Mouse (Mus musculus): ENCODE measurements around the gene Smoc1.

DNA sequence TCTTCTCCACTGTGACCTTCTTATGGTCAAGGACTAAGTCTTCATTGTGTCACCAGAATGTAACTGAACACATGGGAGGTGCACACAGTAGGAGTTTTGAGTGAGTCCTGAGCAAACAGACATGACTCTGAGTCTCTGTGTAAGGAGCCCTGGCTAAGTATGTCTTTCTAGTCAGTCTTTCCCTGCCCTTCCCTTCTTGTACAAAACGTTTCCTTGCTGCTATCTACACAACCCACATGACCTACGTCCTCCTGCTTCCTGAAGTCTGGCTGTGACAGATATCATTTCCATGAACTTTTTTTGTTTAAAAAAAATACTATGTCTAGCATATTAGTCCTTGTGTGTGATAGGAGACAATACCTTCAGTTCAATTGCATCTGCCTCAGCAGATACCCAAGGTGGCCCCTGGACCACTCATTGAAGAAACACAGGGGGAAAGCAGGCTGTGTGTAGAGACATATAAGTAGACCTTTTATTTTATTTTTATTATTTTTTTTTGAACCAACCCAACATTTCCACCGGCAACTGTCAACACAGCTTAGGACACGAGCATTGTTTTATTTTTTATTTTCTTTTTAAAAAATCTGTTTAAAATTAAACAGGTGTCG, 171.0 kb downstream of the Smoc1 start:
- no peak for TF ChIP-seq CTCF (IDR thresholded peaks at IDR 0.05; ENCODE audit: low read depth)
- no peak for TF ChIP-seq EP300 (IDR thresholded peaks at IDR 0.05; ENCODE audit: low read depth)
